Mouse (Mus musculus) frontal cortex, postnatal 36 days (tissue): ENCODE measurements around the gene Cplx3.

Experiments
- DNase-seq, 2 experiments: peaks; one replicate each; pipeline ENCODE4 v3.0.0; 2022; ENCODE audit warnings: low spot score in 2 of 2

Cplx3 gene

GRCm38 (mm10) chr9:57560263-57560662, 45.8 kb downstream of the Cplx3 start:
- no peak for DNase-seq

- no peak for DNase-seq
Observed at GRCm38 (mm10) chr9:57559568-57559967, 46.5 kb downstream of the Cplx3 start.

- DNase-seq = no peak
Observed at GRCm38 (mm10) chr9:57558625-57559024, 47.5 kb downstream of the Cplx3 start.

GRCm38 (mm10) chr9:57557215-57557614, 48.9 kb downstream of the Cplx3 start:
- DNase-seq = no peak

- no peak for DNase-seq
Observed at GRCm38 (mm10) chr9:57554753-57555152, 51.3 kb downstream of the Cplx3 start.

GRCm38 (mm10) chr9:57553119-57553518, 53.0 kb downstream of the Cplx3 start:
- DNase-seq = no peak

GRCm38 (mm10) chr9:57552139-57552887, 53.8 kb downstream of the Cplx3 start, which contains the start of gene Mpi:
Gene Mpi (minus strand): TSS chr9:57552763.
- DNase-seq = peak; percentile 75 to 83

GRCm38 (mm10) chr9:57550126-57550862, 55.8 kb downstream of the Cplx3 start:
- no peak for DNase-seq
